Mouse (Mus musculus) CD4-positive, CD25-positive, alpha-beta regulatory T cell, adult 9 weeks (primary cell): ENCODE data around the gene Ftl1. TPM values are rescaled to one million over a fixed set of nuclear protein-coding genes. Genes with fewer than 3 reads are reported as not detected.

Source experiments
- polyA plus RNA-seq: library from polyadenylated mRNA; unstranded; fragments of 100-300 nt; shearing (Covaris generic); gene quantifications from one replicate; pipeline ENCODE4 v1.2.1, GENCODE M21; 2017

Ftl1 gene
- polyA plus RNA-seq = 2,511 TPM

GRCm38 (mm10) chr7:45459564-45460140 is at the start of gene Ftl1:
Ftl1 (minus strand) TSS chr7:45459884.

GRCm38 (mm10) chr7:45488293-45489204 is 28.9 kb upstream of the Ftl1 start, which contains the start of gene Dhdh:
Dhdh (minus strand) TSS chr7:45488805.

GRCm38 (mm10) chr7:45486761-45487415 is 27.2 kb upstream of the Ftl1 start, which contains the start of gene Gm45808:
Gm45808 (minus strand) TSS chr7:45486811.

GRCm38 (mm10) chr7:45481374-45481927 is 21.8 kb upstream of the Ftl1 start, which contains the start of gene Tulp2:
Tulp2 (plus strand) TSS chr7:45481877.

GRCm38 (mm10) chr7:45466283-45467089 is 6.8 kb upstream of the Ftl1 start, which contains the start of gene Bax:
Bax (minus strand) TSS chr7:45466898.

GRCm38 (mm10) chr7:45437521-45438276 is 22.0 kb downstream of the Ftl1 start, which contains the start of gene Ruvbl2:
Ruvbl2 (minus strand) TSS chr7:45438096.

GRCm38 (mm10) chr7:45434203-45435015 is 25.3 kb downstream of the Ftl1 start, which contains the start of gene Gys1:
Gys1 (plus strand) TSS chr7:45434844.

GRCm38 (mm10) chr7:45420615-45420919 is 39.1 kb downstream of the Ftl1 start, which contains the start of gene Lhb:
Lhb (plus strand) TSS chr7:45420820.

GRCm38 (mm10) chr7:45413113-45413863 is 46.4 kb downstream of the Ftl1 start, which contains the start of gene Ntf5:
Ntf5 (plus strand) TSS chr7:45413695.

Other genes with a start within 250 kb of the Ftl1 start
- 16.0 TPM for gene Dkkl1, start 247.7 kb downstream of the Ftl1 start, polyA plus RNA-seq
- gene Tead2, start 244.1 kb downstream of the Ftl1 start, polyA plus RNA-seq = 2.9 TPM
- gene Cd37, start 220.8 kb downstream of the Ftl1 start, polyA plus RNA-seq = 598 TPM
- not detected for gene Slc6a16, start 218.8 kb downstream of the Ftl1 start, polyA plus RNA-seq
- not detected for gene Slc6a21, start 182.4 kb downstream of the Ftl1 start, polyA plus RNA-seq
- gene Trpm4, start 126.1 kb downstream of the Ftl1 start, polyA plus RNA-seq = 16.3 TPM
- not detected for gene Hrc, start 124.6 kb downstream of the Ftl1 start, polyA plus RNA-seq
- gene Ppfia3, start 92.9 kb downstream of the Ftl1 start, polyA plus RNA-seq = not detected
- not detected for gene Lin7b, start 89.3 kb downstream of the Ftl1 start, polyA plus RNA-seq
- 241 TPM for gene Snrnp70, start 64.1 kb downstream of the Ftl1 start, polyA plus RNA-seq
- gene Kcna7, start 54.2 kb downstream of the Ftl1 start, polyA plus RNA-seq = not detected
- gene Ntf5, start 46.2 kb downstream of the Ftl1 start, polyA plus RNA-seq = 0.41 TPM
- not detected for gene Lhb, start 39.1 kb downstream of the Ftl1 start, polyA plus RNA-seq
- 16.5 TPM for gene Gys1, start 25.0 kb downstream of the Ftl1 start, polyA plus RNA-seq
- 77.4 TPM for gene Ruvbl2, start 21.8 kb downstream of the Ftl1 start, polyA plus RNA-seq
- gene Bax, start 7.0 kb upstream of the Ftl1 start, polyA plus RNA-seq = 228 TPM
- 1.4 TPM for gene Tulp2, start 22.0 kb upstream of the Ftl1 start, polyA plus RNA-seq
- 0.68 TPM for gene Gm45808, start 26.9 kb upstream of the Ftl1 start, polyA plus RNA-seq
- 0.88 TPM for gene Dhdh, start 28.9 kb upstream of the Ftl1 start, polyA plus RNA-seq
- 262 TPM for gene Nucb1, start 50.5 kb upstream of the Ftl1 start, polyA plus RNA-seq
- 74.3 TPM for gene Ppp1r15a, start 66.4 kb upstream of the Ftl1 start, polyA plus RNA-seq
- 1.0 TPM for gene Plekha4, start 66.4 kb upstream of the Ftl1 start, polyA plus RNA-seq
- gene Hsd17b14, start 95.0 kb upstream of the Ftl1 start, polyA plus RNA-seq = 1.2 TPM
- gene Bcat2, start 110.3 kb upstream of the Ftl1 start, polyA plus RNA-seq = 84.3 TPM
- not detected for gene Fgf21, start 155.6 kb upstream of the Ftl1 start, polyA plus RNA-seq
- not detected for gene Fut1, start 157.4 kb upstream of the Ftl1 start, polyA plus RNA-seq
- gene Izumo1, start 161.9 kb upstream of the Ftl1 start, polyA plus RNA-seq = not detected
- 0.51 TPM for gene Rasip1, start 167.6 kb upstream of the Ftl1 start, polyA plus RNA-seq
- gene Mamstr, start 180.1 kb upstream of the Ftl1 start, polyA plus RNA-seq = 1.3 TPM
- 0.25 TPM for gene Fut2, start 206.5 kb upstream of the Ftl1 start, polyA plus RNA-seq
- gene Ntn5, start 224.1 kb upstream of the Ftl1 start, polyA plus RNA-seq = not detected
- gene Sec1, start 234.5 kb upstream of the Ftl1 start, polyA plus RNA-seq = 0.16 TPM
- 8.2 TPM for gene Car11, start 240.0 kb upstream of the Ftl1 start, polyA plus RNA-seq
- gene Dbp, start 245.2 kb upstream of the Ftl1 start, polyA plus RNA-seq = 11.2 TPM